Mouse (Mus musculus): ENCODE measurements around the gene 3830403N18Rik.
"Not testable (repeated sequence)": the region's sequence is repeated elsewhere in the genome, so short reads cannot be mapped to it uniquely, and the experiment has no call there.

The 3830403N18Rik gene

DNA sequence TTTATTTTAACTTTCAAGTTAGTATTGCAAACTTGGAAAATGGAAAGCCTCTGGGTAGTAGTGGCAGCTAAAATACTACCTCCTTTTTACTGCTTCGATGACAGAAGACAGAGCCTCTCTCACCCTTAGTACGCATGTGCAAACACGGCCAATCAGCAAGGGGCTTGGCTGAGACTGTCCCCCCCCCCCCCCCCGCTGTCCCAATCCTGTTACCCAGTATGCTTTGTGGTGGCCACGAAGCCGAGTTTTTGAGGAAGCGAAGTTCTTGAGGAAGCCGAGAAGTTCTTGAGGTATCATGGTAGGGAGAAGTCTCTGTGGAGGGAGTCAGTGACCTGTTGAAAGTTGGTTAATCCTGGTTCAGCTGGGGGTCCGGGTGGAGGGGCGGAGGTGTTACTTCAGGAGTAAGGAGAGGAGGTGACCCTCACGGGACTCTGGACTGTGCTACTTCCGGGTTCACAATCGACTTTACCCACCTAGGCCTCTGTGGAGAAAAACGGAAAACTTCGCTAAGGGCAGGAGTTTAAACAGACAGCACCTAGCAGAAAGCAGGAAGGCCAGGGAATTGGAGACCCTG is at the start of gene 3830403N18Rik:
3830403N18Rik (plus strand) TSS at position 237 of the 574 bp plus-strand sequence.
- peak; percentile 0 for DNase-seq (ENCODE audit: low read depth)

GRCm38 (mm10) chrX:56151396-56151795 is 15.0 kb downstream of the 3830403N18Rik start:
- DNase-seq (ENCODE audit: low read depth), result no peak

DNA sequence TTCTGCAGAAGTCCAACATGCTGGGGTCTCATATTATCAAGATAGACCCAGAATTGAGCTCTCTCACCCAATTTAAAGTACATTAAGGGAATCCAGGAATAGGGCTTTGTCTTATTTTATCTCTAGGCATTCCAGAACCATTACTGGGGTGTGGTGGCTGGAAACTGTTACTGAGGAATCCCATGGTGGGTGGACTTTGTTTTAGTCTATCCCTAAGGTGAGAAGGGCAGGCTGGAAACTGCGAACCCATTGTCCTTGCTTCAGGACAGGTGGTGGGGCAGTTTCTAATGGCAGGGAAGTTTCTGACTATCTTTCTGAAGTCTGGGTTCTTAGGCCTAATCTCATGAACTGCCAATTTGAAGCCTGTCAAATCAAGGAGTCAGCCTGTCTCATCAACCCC is 50.1 kb downstream of the 3830403N18Rik start:
- not testable (repeated sequence) for DNase-seq (ENCODE audit: low read depth)

Measured in induced T-regulatory cell, adult 2 months (primary cell).